Mouse (Mus musculus): ENCODE measurements around the gene Tmem127. TPM values are rescaled to one million over a fixed set of nuclear protein-coding genes. Genes with fewer than 3 reads are reported as not detected.
"Not testable (repeated sequence)": the region's sequence is repeated elsewhere in the genome, so short reads cannot be mapped to it uniquely, and the experiment has no call there.

Tmem127 gene
- total RNA-seq, 2 experiments from 2014 or later = 17.5 to 39.5 TPM

GRCm38 (mm10) chr2:127259340-127259739, 11.6 kb downstream of the Tmem127 start:
- ATAC-seq (replicated peaks; ENCODE audit: low FRiP score, low TSS enrichment, poor library complexity, severe bottlenecking) = no peak

- no peak for ATAC-seq (replicated peaks; ENCODE audit: low FRiP score, low TSS enrichment, poor library complexity, severe bottlenecking)
Measured at GRCm38 (mm10) chr2:127262480-127262879, 14.8 kb downstream of the Tmem127 start.

- ATAC-seq (replicated peaks; ENCODE audit: low FRiP score, low TSS enrichment, poor library complexity, severe bottlenecking) = no peak
Measured at GRCm38 (mm10) chr2:127267854-127268253, 20.1 kb downstream of the Tmem127 start.

GRCm38 (mm10) chr2:127269491-127270299, 22.0 kb downstream of the Tmem127 start, which contains the start of gene Stard7:
Gene Stard7, plus strand, starts transcription at chr2:127270218.
- ATAC-seq (replicated peaks; ENCODE audit: low FRiP score, low TSS enrichment, poor library complexity, severe bottlenecking) = peak; percentile 96

- ATAC-seq (replicated peaks; ENCODE audit: low FRiP score, low TSS enrichment, poor library complexity, severe bottlenecking) = peak; percentile 73
Measured at GRCm38 (mm10) chr2:127270300-127271041, 22.8 kb downstream of the Tmem127 start.

- ATAC-seq (replicated peaks; ENCODE audit: low FRiP score, low TSS enrichment, poor library complexity, severe bottlenecking) = no peak
Measured at GRCm38 (mm10) chr2:127271042-127271515, 23.4 kb downstream of the Tmem127 start.

GRCm38 (mm10) chr2:127272049-127272448, 24.3 kb downstream of the Tmem127 start:
- not testable (repeated sequence) for ATAC-seq (replicated peaks; ENCODE audit: low FRiP score, low TSS enrichment, poor library complexity, severe bottlenecking)

GRCm38 (mm10) chr2:127272806-127273205, 25.1 kb downstream of the Tmem127 start:
- no peak for ATAC-seq (replicated peaks; ENCODE audit: low FRiP score, low TSS enrichment, poor library complexity, severe bottlenecking)

GRCm38 (mm10) chr2:127274590-127274989, 26.9 kb downstream of the Tmem127 start:
- ATAC-seq (replicated peaks; ENCODE audit: low FRiP score, low TSS enrichment, poor library complexity, severe bottlenecking) = no peak

GRCm38 (mm10) chr2:127275551-127276320, 28.0 kb downstream of the Tmem127 start:
- no peak for ATAC-seq (replicated peaks; ENCODE audit: low FRiP score, low TSS enrichment, poor library complexity, severe bottlenecking)

GRCm38 (mm10) chr2:127278162-127278561, 30.5 kb downstream of the Tmem127 start:
- ATAC-seq (replicated peaks; ENCODE audit: low FRiP score, low TSS enrichment, poor library complexity, severe bottlenecking) = no peak

- ATAC-seq (replicated peaks; ENCODE audit: low FRiP score, low TSS enrichment, poor library complexity, severe bottlenecking) = no peak
Measured at GRCm38 (mm10) chr2:127292250-127292649, 44.5 kb downstream of the Tmem127 start.

GRCm38 (mm10) chr2:127297001-127297805, 49.5 kb downstream of the Tmem127 start:
- ATAC-seq (replicated peaks; ENCODE audit: low FRiP score, low TSS enrichment, poor library complexity, severe bottlenecking) = no peak

- ATAC-seq (replicated peaks; ENCODE audit: low FRiP score, low TSS enrichment, poor library complexity, severe bottlenecking) = no peak
Measured at GRCm38 (mm10) chr2:127298056-127298455, 50.3 kb downstream of the Tmem127 start.

GRCm38 (mm10) chr2:127300701-127301100, 53.0 kb downstream of the Tmem127 start:
- ATAC-seq (replicated peaks; ENCODE audit: low FRiP score, low TSS enrichment, poor library complexity, severe bottlenecking) = no peak

- peak; percentile 28; the same call in 1 of the 2 replicates for ATAC-seq (replicated peaks; ENCODE audit: low FRiP score, low TSS enrichment, poor library complexity, severe bottlenecking)
Measured at GRCm38 (mm10) chr2:127301883-127302282, 54.2 kb downstream of the Tmem127 start.

- 0 out of 2 replicates have a peak, but pooled peaks have one; percentile 42 for ATAC-seq (replicated peaks; ENCODE audit: low FRiP score, low TSS enrichment, poor library complexity, severe bottlenecking)
Measured at GRCm38 (mm10) chr2:127304192-127304591, 56.5 kb downstream of the Tmem127 start.

- ATAC-seq (replicated peaks; ENCODE audit: low FRiP score, low TSS enrichment, poor library complexity, severe bottlenecking) = peak; percentile 67
Measured at GRCm38 (mm10) chr2:127304609-127305210, 57.0 kb downstream of the Tmem127 start.
